Mouse (Mus musculus) forebrain, embryonic 13.5 days (tissue): Measurements from ENCODE around the gene Dsn1. TPM values are rescaled to one million over a fixed set of nuclear protein-coding genes. Genes with fewer than 3 reads are reported as not detected.

Experiments
- ATAC-seq: fragments of 200-750 bp; cut with Nextera tagmentation; 2 replicates; pipeline ENCODE4 v1.8.0; 2017
- H3K27ac ChIP-seq: fragments of 300-500 bp; sonication (generic); 2 replicates; pipeline ENCODE4 v1.5.1; 2015; ENCODE audit warnings: inconsistent platforms, mild to moderate bottlenecking, moderate library complexity
- H3K27me3 ChIP-seq: fragments of 300-500 bp; sonication (generic); 2 replicates; pipeline ENCODE4 v1.6.1; 2015; ENCODE audit warnings: mild to moderate bottlenecking, inconsistent platforms
- H3K36me3 ChIP-seq: fragments of 300-500 bp; sonication (generic); 2 replicates; pipeline ENCODE4 v1.6.1; 2015; ENCODE audit warnings: mild to moderate bottlenecking, inconsistent platforms; ENCODE audit not compliant: poor library complexity, severe bottlenecking
- H3K4me1 ChIP-seq: fragments of 300-500 bp; sonication (generic); 2 replicates; pipeline ENCODE4 v1.6.1; 2015; ENCODE audit warnings: inconsistent platforms
- H3K4me2 ChIP-seq: fragments of 300-500 bp; sonication (generic); 2 replicates; pipeline ENCODE4 v1.6.1; 2015; ENCODE audit warnings: inconsistent platforms, mild to moderate bottlenecking, moderate library complexity
- H3K4me3 ChIP-seq: fragments of 300-500 bp; sonication (generic); 2 replicates; pipeline ENCODE4 v1.5.1; 2015; ENCODE audit warnings: mild to moderate bottlenecking, inconsistent platforms
- H3K9ac ChIP-seq: fragments of 300-500 bp; sonication (generic); 2 replicates; pipeline ENCODE4 v1.6.1; 2015; ENCODE audit warnings: mild to moderate bottlenecking, inconsistent platforms
- H3K9me3 ChIP-seq: fragments of 300-500 bp; sonication (generic); replicated peaks from 2 replicates; pipeline ENCODE4 v1.6.1; 2016; ENCODE audit warnings: inconsistent platforms
- WGBS: fragments of 180-500 bp; shearing (Covaris S2); methylation state at CpG from one replicate; pipeline ENCODE4 v1.1.7; 2015; 5-methylcytosine and 5-hydroxymethylcytosine counted together
- polyA plus RNA-seq: library from polyadenylated mRNA; unstranded; fragments of >200 nt; fragmentation: Nextera tagmentation; extraction: Ambion mirVana; gene quantifications from 2 replicates; pipeline ENCODE4 v1.2.1, GENCODE M21; 2015

Dsn1 gene
- polyA plus RNA-seq, 1 experiment from 2014 or later: 38.8 TPM

- Histone ChIP-seq H3K4me2 (no peak overlapping the region), H3K27ac (no peak overlapping the region), H3K36me3 (no peaks in the 10 kb centered on the region), H3K9ac (no peak overlapping the region), H3K9me3 (no peaks in the 10 kb centered on the region), H3K27me3 (no peaks in the 10 kb centered on the region), H3K4me1 (0 out of 2 replicates have a peak, but pooled peaks cover 1% of the 10 kb centered on the region), H3K4me3 (no peak overlapping the region)
- 76% methylated on average over 2 of the region's 2 CpGs for WGBS
- ATAC-seq: no peak
These were observed 24.1 kb downstream of the Dsn1 start for GRCm38 (mm10) chr2:156982864-156983263.

GRCm38 (mm10) chr2:156981291-156981690 lies 25.7 kb downstream of the Dsn1 start:
- H3K36me3 ChIP-seq: no peaks in the 10 kb centered on the region
- no peak overlapping the region for H3K9ac ChIP-seq
- H3K4me1 ChIP-seq: peaks cover 4% of the 10 kb centered on the region
- no peak for ATAC-seq
- H3K9me3 ChIP-seq: no peaks in the 10 kb centered on the region
- no peaks in the 10 kb centered on the region for H3K27me3 ChIP-seq
- no peak overlapping the region for H3K27ac ChIP-seq
- H3K4me2 ChIP-seq: no peak overlapping the region
- H3K4me3 ChIP-seq: no peak overlapping the region
- WGBS: 89% methylated on average over 4 of the region's 4 CpGs

GRCm38 (mm10) chr2:156980059-156980458 lies 26.9 kb downstream of the Dsn1 start:
- WGBS: 97% methylated on average over 2 of the region's 2 CpGs
- H3K27me3 ChIP-seq: no peaks in the 10 kb centered on the region
- H3K9me3 ChIP-seq: no peaks in the 10 kb centered on the region
- peaks cover 4% of the 10 kb centered on the region for H3K4me1 ChIP-seq
- no peak for ATAC-seq
- H3K36me3 ChIP-seq: no peaks in the 10 kb centered on the region
- no peak overlapping the region for H3K4me2 ChIP-seq
- no peak overlapping the region for H3K9ac ChIP-seq
- H3K4me3 ChIP-seq: no peak overlapping the region
- no peak overlapping the region for H3K27ac ChIP-seq

GRCm38 (mm10) chr2:156976711-156977110 lies 30.2 kb downstream of the Dsn1 start:
- Histone ChIP-seq H3K27me3 (no peaks in the 10 kb centered on the region), H3K4me2 (no peak overlapping the region), H3K4me3 (no peak overlapping the region), H3K4me1 (peaks cover 4% of the 10 kb centered on the region), H3K27ac (no peak overlapping the region), H3K9ac (no peak overlapping the region), H3K9me3 (no peaks in the 10 kb centered on the region), H3K36me3 (no peaks in the 10 kb centered on the region)
- no peak for ATAC-seq

GRCm38 (mm10) chr2:156974967-156975366 lies 32.0 kb downstream of the Dsn1 start:
- Histone ChIP-seq H3K4me1 (peaks cover 4% of the 10 kb centered on the region), H3K4me3 (no peak overlapping the region), H3K27me3 (no peaks in the 10 kb centered on the region), H3K9ac (no peak overlapping the region), H3K27ac (no peak overlapping the region), H3K36me3 (no peaks in the 10 kb centered on the region), H3K4me2 (no peak overlapping the region), H3K9me3 (no peaks in the 10 kb centered on the region)
- ATAC-seq: no peak
- WGBS: 81% methylated on average over 2 of the region's 2 CpGs

- Histone ChIP-seq H3K27ac (no peak overlapping the region), H3K9ac (no peak overlapping the region), H3K27me3 (no peaks in the 10 kb centered on the region), H3K4me3 (no peak overlapping the region), H3K4me2 (no peak overlapping the region), H3K9me3 (no peaks in the 10 kb centered on the region), H3K36me3 (peaks cover 4% of the 10 kb centered on the region; the same call in 1 of the 2 replicates), H3K4me1 (peaks cover 4% of the 10 kb centered on the region)
- no peak for ATAC-seq
- 82% methylated on average over 5 of the region's 5 CpGs for WGBS
These were observed 33.4 kb downstream of the Dsn1 start for GRCm38 (mm10) chr2:156973316-156974100.

- Histone ChIP-seq H3K9ac (no peak overlapping the region), H3K4me3 (no peak overlapping the region), H3K4me2 (no peak overlapping the region), H3K27me3 (no peaks in the 10 kb centered on the region), H3K9me3 (no peaks in the 10 kb centered on the region), H3K27ac (no peak overlapping the region), H3K4me1 (no peaks in the 10 kb centered on the region), H3K36me3 (peaks cover 4% of the 10 kb centered on the region; the same call in 1 of the 2 replicates)
- 78% methylated on average over 7 of the region's 7 CpGs for WGBS
- ATAC-seq: no peak
These were observed 36.7 kb downstream of the Dsn1 start for GRCm38 (mm10) chr2:156970253-156970652.

GRCm38 (mm10) chr2:156968501-156968900 lies 38.5 kb downstream of the Dsn1 start:
- no peaks in the 10 kb centered on the region for H3K4me1 ChIP-seq

GRCm38 (mm10) chr2:156967388-156967787 lies 39.6 kb downstream of the Dsn1 start:
- Histone ChIP-seq H3K4me3 (no peak overlapping the region), H3K36me3 (peaks cover 4% of the 10 kb centered on the region; the same call in 1 of the 2 replicates), H3K27me3 (no peaks in the 10 kb centered on the region), H3K9ac (no peak overlapping the region), H3K4me2 (no peak overlapping the region), H3K9me3 (no peaks in the 10 kb centered on the region), H3K4me1 (no peaks in the 10 kb centered on the region), H3K27ac (no peak overlapping the region)
- WGBS: 86% methylated on average over 6 of the region's 6 CpGs
- no peak for ATAC-seq

More at GRCm38 (mm10) chr2:156968501-156968900, 38.5 kb downstream of the Dsn1 start:
- Histone ChIP-seq H3K36me3 (peaks cover 4% of the 10 kb centered on the region; the same call in 1 of the 2 replicates), H3K9me3 (no peaks in the 10 kb centered on the region), H3K4me3 (no peak overlapping the region), H3K4me2 (no peak overlapping the region), H3K9ac (no peak overlapping the region), H3K27ac (no peak overlapping the region), H3K27me3 (no peaks in the 10 kb centered on the region)
- ATAC-seq: no peak
- 83% methylated on average over 4 of the region's 4 CpGs for WGBS

- ATAC-seq: no peak
- WGBS: 96% methylated on average over 7 of the region's 7 CpGs
- Histone ChIP-seq H3K36me3 (peaks cover under 1% of the 10 kb centered on the region; the same call in 1 of the 2 replicates), H3K27me3 (no peaks in the 10 kb centered on the region), H3K9ac (no peak overlapping the region), H3K4me3 (no peak overlapping the region), H3K9me3 (no peaks in the 10 kb centered on the region), H3K4me2 (no peak overlapping the region), H3K4me1 (no peaks in the 10 kb centered on the region), H3K27ac (no peak overlapping the region)
These were observed 43.1 kb downstream of the Dsn1 start for GRCm38 (mm10) chr2:156963891-156964290.

GRCm38 (mm10) chr2:156958496-156959252 lies 48.3 kb downstream of the Dsn1 start:
- H3K27ac ChIP-seq: no peak overlapping the region
- no peak overlapping the region for H3K9ac ChIP-seq
- H3K27me3 ChIP-seq: no peaks in the 10 kb centered on the region
- no peaks in the 10 kb centered on the region for H3K4me1 ChIP-seq
- 0 out of 2 replicates have a peak, but pooled peaks cover 5% of the 10 kb centered on the region for H3K36me3 ChIP-seq
- ATAC-seq: no peak
- H3K4me3 ChIP-seq: no peak overlapping the region
- WGBS: 87% methylated on average over 9 of the region's 9 CpGs
- no peak overlapping the region for H3K4me2 ChIP-seq
- H3K9me3 ChIP-seq: no peaks in the 10 kb centered on the region

- Histone ChIP-seq H3K27me3 (no peaks in the 10 kb centered on the region), H3K9me3 (no peaks in the 10 kb centered on the region), H3K4me1 (no peaks in the 10 kb centered on the region), H3K4me3 (no peak overlapping the region), H3K4me2 (no peak overlapping the region), H3K36me3 (0 out of 2 replicates have a peak, but pooled peaks cover 5% of the 10 kb centered on the region), H3K27ac (no peak overlapping the region), H3K9ac (no peak overlapping the region)
- 86% methylated on average over 2 of the region's 2 CpGs for WGBS
- no peak for ATAC-seq
These were observed 49.9 kb downstream of the Dsn1 start for GRCm38 (mm10) chr2:156957035-156957434.
